In the genomic region with DNA sequence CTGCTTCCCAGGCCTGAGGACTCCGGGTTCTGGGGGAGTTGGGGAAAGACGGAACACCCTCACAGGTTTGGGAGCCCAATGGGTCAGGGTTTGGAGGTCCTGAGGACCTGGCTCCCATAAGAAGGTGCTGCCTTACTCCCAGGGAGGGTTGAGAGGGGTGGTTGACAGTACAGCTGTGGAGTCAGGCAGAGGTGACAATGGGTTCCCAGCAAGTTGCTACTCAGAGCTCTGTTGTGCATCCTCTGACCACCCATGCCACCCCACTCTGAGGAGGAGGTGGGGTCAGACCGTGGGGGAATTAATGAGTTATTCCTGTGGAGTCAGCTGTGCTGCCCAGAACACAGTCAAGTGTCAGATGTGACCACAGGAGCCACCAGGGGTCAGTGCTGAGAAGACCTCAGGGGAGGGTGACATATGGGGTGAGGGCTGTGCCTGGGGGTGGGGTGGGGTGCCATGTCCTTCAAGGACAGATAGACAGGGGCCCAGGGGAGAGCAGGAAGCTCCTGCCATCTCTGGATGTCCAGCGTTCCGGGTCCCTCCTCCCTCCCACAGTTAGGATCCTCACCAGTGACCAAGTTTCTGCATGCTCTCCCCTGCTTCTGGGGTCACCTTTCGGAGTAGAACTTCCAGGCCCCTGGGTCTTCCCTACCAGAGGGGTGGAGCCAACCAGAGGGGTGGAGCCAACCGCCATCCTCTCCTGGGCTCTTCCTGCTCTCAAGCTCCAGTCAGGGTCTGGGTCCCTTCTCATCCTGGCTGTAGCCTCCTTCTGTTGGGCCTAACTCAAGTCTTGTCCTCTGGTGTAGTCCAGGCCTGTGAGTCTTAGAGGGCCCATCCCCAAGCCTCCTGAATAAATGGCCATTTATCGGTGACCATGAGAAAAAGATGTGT, we compare ENCODE assay signal across 10 mouse cellular contexts. TPM values are rescaled to one million over a fixed set of nuclear protein-coding genes. Genes with fewer than 3 reads are reported as not detected.
DNase-seq lines count a peak whose midpoint lies in the region; ATAC-seq and TF ChIP-seq lines count a peak whose summit lies in the region.
"Had no signal": no experiment of that assay in that cellular context is flagged by ENCODE, and none has a peak within 500 bp of the region (broad histone marks: within the 10 kb centered on the region; RNA-seq: fewer than 3 reads in every experiment).

No protein-coding gene starts in this region.

- WGBS in hindbrain, embryonic 12.5 days: 83% methylated on average over 8 of the region's 8 CpGs
- WGBS in hindbrain, embryonic 11.5 days: 89% methylated on average over 8 of the region's 8 CpGs
- WGBS in liver, embryonic 14.5 days (ENCODE audit: insufficient replicate concordance): 46% methylated on average over 8 of the region's 8 CpGs
- whole genome bisulfite sequencing in kidney, embryonic 14.5 days: 83% methylated on average over 8 of the region's 8 CpGs

- no peak overlapping the region for H3K9ac ChIP-seq in hindbrain, embryonic 12.5 days
- H3K9ac ChIP-seq in hindbrain, embryonic 11.5 days (ENCODE audit: low read depth, low read length): no peak overlapping the region
- H3K9ac ChIP-seq in ES-Bruce4 (ENCODE audit: low read depth, poor library complexity, severe bottlenecking): no peak overlapping the region
- no peak overlapping the region for H3K9ac ChIP-seq in liver, embryonic 14.5 days (replicated peaks)
- H3K9ac ChIP-seq in kidney, embryonic 14.5 days (ENCODE audit: low read depth, low read length): no peak overlapping the region
- H3K9ac ChIP-seq: hindbrain, embryonic 15.5 days had no signal

- no peak for TF ChIP-seq POLR2A in ES-Bruce4 (IDR thresholded peaks at IDR 0.05; ENCODE audit: insufficient read depth, low read length)

- H3K27ac ChIP-seq in hindbrain, embryonic 12.5 days: no peak overlapping the region
- no peak overlapping the region for H3K27ac ChIP-seq in hindbrain, embryonic 11.5 days (ENCODE audit: low read depth, low read length)
- H3K27ac ChIP-seq in ES-Bruce4 (ENCODE audit: insufficient read depth, low read length): no peak overlapping the region
- no peak overlapping the region for H3K27ac ChIP-seq in liver, embryonic 14.5 days
- H3K27ac ChIP-seq in kidney, embryonic 14.5 days (ENCODE audit: low read depth, low read length): no peak overlapping the region
- H3K27ac ChIP-seq: hindbrain, embryonic 15.5 days had no signal

- no peaks in the 10 kb centered on the region for H3K36me3 ChIP-seq in hindbrain, embryonic 12.5 days
- no peaks in the 10 kb centered on the region for H3K36me3 ChIP-seq in hindbrain, embryonic 11.5 days (ENCODE audit: control insufficient read depth, insufficient read depth, low read length)
- no peaks in the 10 kb centered on the region for H3K36me3 ChIP-seq in ES-Bruce4 (ENCODE audit: control insufficient read depth, insufficient read depth, low read length, poor library complexity, severe bottlenecking)
- H3K36me3 ChIP-seq in liver, embryonic 14.5 days (replicated peaks; ENCODE audit: control insufficient read depth, insufficient read depth, low read depth): no peaks in the 10 kb centered on the region
- no peaks in the 10 kb centered on the region for H3K36me3 ChIP-seq in kidney, embryonic 14.5 days (ENCODE audit: control insufficient read depth, insufficient read depth, low read length)
- H3K36me3 ChIP-seq: hindbrain, embryonic 15.5 days had no signal

- TF ChIP-seq EP300 in ES-Bruce4 (IDR thresholded peaks at IDR 0.05; ENCODE audit: insufficient read depth, low read depth, low read length): no peak
- no peak for TF ChIP-seq EP300 in liver, embryonic 14.5 days (IDR thresholded peaks at IDR 0.05; ENCODE audit: low read depth)

- no peaks in the 10 kb centered on the region for H3K9me3 ChIP-seq in hindbrain, embryonic 12.5 days (replicated peaks)
- H3K9me3 ChIP-seq in hindbrain, embryonic 11.5 days (ENCODE audit: control insufficient read depth, low read length): no peaks in the 10 kb centered on the region
- no peaks in the 10 kb centered on the region for H3K9me3 ChIP-seq in ES-Bruce4 (replicated peaks; ENCODE audit: control insufficient read depth, insufficient read depth, low read length, poor library complexity, severe bottlenecking)
- H3K9me3 ChIP-seq in liver, embryonic 14.5 days (ENCODE audit: control insufficient read depth, low read length): no peaks in the 10 kb centered on the region
- no peaks in the 10 kb centered on the region for H3K9me3 ChIP-seq in kidney, embryonic 14.5 days (ENCODE audit: control insufficient read depth, low read length)
- H3K9me3 ChIP-seq: hindbrain, embryonic 15.5 days had no signal

- DNase-seq in hindbrain, embryonic 11.5 days (ENCODE audit: low spot score): no peak
- peak; percentile 38 for DNase-seq in 416B (ENCODE audit: low read depth)
- DNase-seq in liver, embryonic 14.5 days (ENCODE audit: low read depth in 3 of 3, low spot score in 3 of 3): no peak
- no peak for DNase-seq in adipocyte (ENCODE audit: low spot score)
- DNase-seq: embryo, embryonic 11 days had no signal

- no peak overlapping the region for H3K4me3 ChIP-seq in hindbrain, embryonic 12.5 days
- no peak overlapping the region for H3K4me3 ChIP-seq in hindbrain, embryonic 11.5 days (ENCODE audit: low read depth, low read length)
- no peak overlapping the region for H3K4me3 ChIP-seq in ES-Bruce4 (ENCODE audit: low read depth, low read length)
- no peak overlapping the region for H3K4me3 ChIP-seq in liver, embryonic 14.5 days (ENCODE audit: insufficient read depth in 1 of 2, low read depth in 2 of 2, low read length in 2 of 2)
- H3K4me3 ChIP-seq in kidney, embryonic 14.5 days (ENCODE audit: low read length): no peak overlapping the region
- H3K4me3 ChIP-seq: hindbrain, embryonic 15.5 days had no signal

- 0 out of 2 replicates have a peak, but pooled peaks have one; percentile 22 for ATAC-seq in hindbrain, embryonic 12.5 days (ENCODE audit: low FRiP score)
- no peak for ATAC-seq in hindbrain, embryonic 11.5 days (ENCODE audit: low FRiP score)
- ATAC-seq in liver, embryonic 14.5 days (ENCODE audit: insufficient read depth): peak; percentile 34; the same call in 1 of the 2 replicates
- ATAC-seq in frontal cortex, adult (ENCODE audit: low TSS enrichment): no peak
- ATAC-seq in kidney, embryonic 14.5 days (ENCODE audit: low FRiP score, low TSS enrichment): no peak

- H3K4me1 ChIP-seq in hindbrain, embryonic 12.5 days: peaks cover 17% of the 10 kb centered on the region
- no peaks in the 10 kb centered on the region for H3K4me1 ChIP-seq in hindbrain, embryonic 11.5 days (replicated peaks; ENCODE audit: control insufficient read depth, insufficient read depth, low read length)
- H3K4me1 ChIP-seq in ES-Bruce4 (ENCODE audit: control insufficient read depth, insufficient read depth, low read length): no peaks in the 10 kb centered on the region
- H3K4me1 ChIP-seq in liver, embryonic 14.5 days (replicated peaks; ENCODE audit: control insufficient read depth in 2 of 2, insufficient read depth in 2 of 2, low read length in 1 of 2): peaks cover 25 to 51% of the 10 kb centered on the region in 2 experiments
- no peaks in the 10 kb centered on the region for H3K4me1 ChIP-seq in kidney, embryonic 14.5 days (ENCODE audit: control insufficient read depth, insufficient read depth, low read length)
- H3K4me1 ChIP-seq: hindbrain, embryonic 15.5 days had no signal

- no peak overlapping the region for H3K4me2 ChIP-seq in hindbrain, embryonic 12.5 days (replicated peaks)
- H3K4me2 ChIP-seq in hindbrain, embryonic 11.5 days (replicated peaks; ENCODE audit: low read depth, low read length): no peak overlapping the region
- no peak overlapping the region for H3K4me2 ChIP-seq in liver, embryonic 14.5 days (ENCODE audit: low read depth)
- H3K4me2 ChIP-seq in kidney, embryonic 14.5 days (replicated peaks; ENCODE audit: low read depth, low read length): no peak overlapping the region
- H3K4me2 ChIP-seq: hindbrain, embryonic 15.5 days had no signal

- peak; percentile 32 for TF ChIP-seq CTCF in ES-Bruce4 (IDR thresholded peaks at IDR 0.05; ENCODE audit: low read depth, low read length)
- TF ChIP-seq CTCF in liver, embryonic 14.5 days (IDR thresholded peaks at IDR 0.05; ENCODE audit: low read depth): peak; percentile 66

- no peaks in the 10 kb centered on the region for H3K27me3 ChIP-seq in hindbrain, embryonic 12.5 days
- H3K27me3 ChIP-seq in hindbrain, embryonic 11.5 days (ENCODE audit: control insufficient read depth, insufficient read depth, low read length): no peaks in the 10 kb centered on the region
- no peaks in the 10 kb centered on the region for H3K27me3 ChIP-seq in ES-Bruce4 (ENCODE audit: control insufficient read depth, insufficient read depth, low read length, poor library complexity, severe bottlenecking)
- H3K27me3 ChIP-seq in liver, embryonic 14.5 days (ENCODE audit: control insufficient read depth, insufficient read depth, low read length): no peaks in the 10 kb centered on the region
- H3K27me3 ChIP-seq in kidney, embryonic 14.5 days (ENCODE audit: control insufficient read depth, insufficient read depth, low read length): no peaks in the 10 kb centered on the region
- H3K27me3 ChIP-seq: hindbrain, embryonic 15.5 days had no signal

RNA-seq across cellular contexts. Expression of a gene that starts 13.5 kb away (rescaled TPM):
- polyA plus RNA-seq in hindbrain, embryonic 12.5 days (2016; fragmentation: Nextera tagmentation; extraction: Ambion mirVana): 2.6 and 2.9 TPM in 2 replicates
- 1.7 and 2.5 TPM in 2 replicates for polyA plus RNA-seq in hindbrain, embryonic 11.5 days (2014; fragmentation: Nextera tagmentation; extraction: Ambion mirVana)
- 1.4 and 2.1 TPM in 2 replicates for polyA plus RNA-seq in ES-Bruce4 (2011; ENCODE audit: insufficient read depth, insufficient read length, low read depth, missing spikeins)
- polyA plus RNA-seq in liver, embryonic 14.5 days (2012; rRNA removed): 21.3 and 24.7 TPM in 2 replicates
- 20.0 and 24.7 TPM in 2 replicates for polyA plus RNA-seq in liver, embryonic 14.5 days (2014; fragmentation: Nextera tagmentation; extraction: Ambion mirVana)
- polyA plus RNA-seq in kidney, embryonic 14.5 days (2014; fragmentation: Nextera tagmentation; extraction: Ambion mirVana): 2.0 and 3.1 TPM in 2 replicates

Comparison
In these comparisons a context has a peak if more than half of its experiments do, and no peak if none do; other contexts are left out.
1. ATAC-seq: peak in hindbrain, embryonic 12.5 days (single experiment) and liver, embryonic 14.5 days (single experiment); none in hindbrain, embryonic 11.5 days (single experiment), frontal cortex, adult (single experiment) and kidney, embryonic 14.5 days (single experiment).